ENCODE assay signal across 8 mouse cellular contexts in genomic region chr8:84203975-84204772, GRCm38 (mm10). TPM values are rescaled to one million over a fixed set of nuclear protein-coding genes. Genes with fewer than 3 reads are reported as not detected.
DNase-seq lines count a peak whose midpoint lies in the region; ATAC-seq and TF ChIP-seq lines count a peak whose summit lies in the region.

No protein-coding gene starts in this region.

- no peaks in the 10 kb centered on the region for H3K9me3 ChIP-seq in embryonic facial prominence, embryonic 14.5 days (ENCODE audit: control insufficient read depth, low read length)
- no peaks in the 10 kb centered on the region for H3K9me3 ChIP-seq in heart, postnatal 0 days (replicated peaks; ENCODE audit: control insufficient read depth, low read length)
- H3K9me3 ChIP-seq in stomach, postnatal 0 days (ENCODE audit: control insufficient read depth, low read length) = no peaks in the 10 kb centered on the region

- WGBS in embryonic facial prominence, embryonic 14.5 days = 49% methylated on average over 13 of the region's 13 CpGs
- WGBS in heart, postnatal 0 days = 37% methylated on average over 13 of the region's 13 CpGs
- 43% methylated on average over 13 of the region's 13 CpGs for WGBS in stomach, postnatal 0 days

- no peaks in the 10 kb centered on the region for H3K27me3 ChIP-seq in embryonic facial prominence, embryonic 14.5 days (replicated peaks; ENCODE audit: control insufficient read depth, insufficient read depth, low read length)
- no peaks in the 10 kb centered on the region for H3K27me3 ChIP-seq in heart, postnatal 0 days (ENCODE audit: control insufficient read depth, insufficient read depth, low read length)
- H3K27me3 ChIP-seq in stomach, postnatal 0 days (ENCODE audit: control insufficient read depth, insufficient read depth, low read length) = no peaks in the 10 kb centered on the region

- peak; percentile 46 for TF ChIP-seq CTCF in heart, postnatal 0 days (IDR thresholded peaks at IDR 0.05; ENCODE audit: low read depth)
- peak; percentile 67 for TF ChIP-seq CTCF in stomach, postnatal 0 days (IDR thresholded peaks at IDR 0.05; ENCODE audit: low read depth)

- peaks cover 37% of the 10 kb centered on the region for H3K36me3 ChIP-seq in embryonic facial prominence, embryonic 14.5 days (ENCODE audit: control insufficient read depth, insufficient read depth, low read length)
- peaks cover 41% of the 10 kb centered on the region for H3K36me3 ChIP-seq in heart, postnatal 0 days (replicated peaks; ENCODE audit: control insufficient read depth, insufficient read depth, low read length)
- peaks cover 17% of the 10 kb centered on the region for H3K36me3 ChIP-seq in stomach, postnatal 0 days (ENCODE audit: control insufficient read depth, insufficient read depth, low read length)

- peak overlapping the region; percentile 89 for H3K4me2 ChIP-seq in embryonic facial prominence, embryonic 14.5 days (ENCODE audit: low read depth, low read length)
- H3K4me2 ChIP-seq in heart, postnatal 0 days (ENCODE audit: low read depth, low read length) = peak overlapping the region; percentile 85
- H3K4me2 ChIP-seq in stomach, postnatal 0 days (replicated peaks; ENCODE audit: low read depth) = peak overlapping the region; percentile 92

- H3K27ac ChIP-seq in embryonic facial prominence, embryonic 14.5 days (replicated peaks; ENCODE audit: low read depth, low read length) = peak overlapping the region; percentile 99
- peak overlapping the region; percentile 99 for H3K27ac ChIP-seq in heart, postnatal 0 days (ENCODE audit: low read depth)
- peak overlapping the region; percentile 99 for H3K27ac ChIP-seq in stomach, postnatal 0 days (replicated peaks)

- peak overlapping the region; percentile 76 for H3K4me3 ChIP-seq in embryonic facial prominence, embryonic 14.5 days (ENCODE audit: low read depth, low read length)
- H3K4me3 ChIP-seq in heart, postnatal 0 days (ENCODE audit: low read depth, low read length) = peak overlapping the region; percentile 79
- H3K4me3 ChIP-seq in stomach, postnatal 0 days (ENCODE audit: low read depth, low read length) = peak overlapping the region; percentile 72

- H3K9ac ChIP-seq in embryonic facial prominence, embryonic 14.5 days (ENCODE audit: low read depth, low read length) = peak overlapping the region; percentile 94
- H3K9ac ChIP-seq in heart, postnatal 0 days (replicated peaks; ENCODE audit: low read depth, low read length) = peak overlapping the region; percentile 90
- peak overlapping the region; percentile 93 for H3K9ac ChIP-seq in stomach, postnatal 0 days (ENCODE audit: low read length)

- TF ChIP-seq EP300 in heart, postnatal 0 days (IDR thresholded peaks at IDR 0.05; ENCODE audit: low read depth) = peak; percentile 96
- TF ChIP-seq EP300 in stomach, postnatal 0 days (optimal IDR thresholded peaks at IDR 0.05) = no peak

- ATAC-seq in embryonic facial prominence, embryonic 14.5 days (ENCODE audit: low read depth) = no peak
- ATAC-seq in heart, postnatal 0 days (ENCODE audit: insufficient read depth, low read depth) = peak; percentile 52
- peak; percentile 43 for ATAC-seq in megakaryocyte, adult 5-6 weeks (ENCODE audit: poor library complexity, severe bottlenecking)
- peak; percentile 31; the same call in 1 of the 2 replicates for ATAC-seq in stomach, postnatal 0 days (ENCODE audit: low FRiP score, low TSS enrichment)

- peak; percentile 48 for DNase-seq in thymus, postnatal 0 days (ENCODE audit: low spot score)
- DNase-seq in thymus, adult 18-20 months = no peak
- DNase-seq in embryonic facial prominence, embryonic 14.5 days (ENCODE audit: low spot score) = no peak
- DNase-seq in heart, postnatal 0 days (ENCODE audit: low spot score) = peak; percentile 85
- peak; percentile 85 for DNase-seq in kidney, postnatal 14 days
- DNase-seq in stomach, postnatal 0 days (ENCODE audit: low spot score) = peak; percentile 66
- DNase-seq in left cerebral cortex, adult 9 months (ENCODE audit: low spot score in 2 of 2) = no peak

- peaks cover 46% of the 10 kb centered on the region for H3K4me1 ChIP-seq in embryonic facial prominence, embryonic 14.5 days (ENCODE audit: control insufficient read depth, insufficient read depth, low read length)
- peaks cover 45% of the 10 kb centered on the region for H3K4me1 ChIP-seq in heart, postnatal 0 days (ENCODE audit: control insufficient read depth, insufficient read depth)
- H3K4me1 ChIP-seq in stomach, postnatal 0 days (replicated peaks; ENCODE audit: control insufficient read depth, insufficient read depth) = peaks cover 16% of the 10 kb centered on the region

RNA-seq across cellular contexts. Expression of gene Nanos3, which starts 19.2 kb away (rescaled TPM):
- 5.3 and 6.2 TPM in 2 replicates for polyA plus RNA-seq in thymus, postnatal 0 days (2015; fragmentation: Nextera tagmentation; extraction: Ambion mirVana)
- 3.0 and 4.5 TPM in 2 replicates for polyA plus RNA-seq in embryonic facial prominence, embryonic 14.5 days (2014; fragmentation: Nextera tagmentation; extraction: Ambion mirVana)
- 1.4 TPM in 1 of 2 replicates, not detected in the other for total RNA-seq in heart, postnatal 0 days (2014; rRNA removed; ENCODE audit: low replicate concordance)
- polyA plus RNA-seq in heart, postnatal 0 days (2015; fragmentation: Nextera tagmentation; extraction: Ambion mirVana) = 4.6 and 6.0 TPM in 2 replicates
- total RNA-seq in megakaryocyte, adult 5-6 weeks (2015) = not detected in 2 replicates
- not detected in 2 replicates for total RNA-seq in megakaryocyte, adult 5-6 weeks (2017)
- 2.0 and 4.4 TPM in 2 replicates for polyA plus RNA-seq in stomach, postnatal 0 days (2015; fragmentation: Nextera tagmentation; extraction: Ambion mirVana)

RNA-seq across cellular contexts. Expression of gene Zswim4, which starts 32.7 kb away (rescaled TPM):
- polyA plus RNA-seq in thymus, postnatal 0 days (2015; fragmentation: Nextera tagmentation; extraction: Ambion mirVana) = 12.7 and 13.2 TPM in 2 replicates
- polyA plus RNA-seq in embryonic facial prominence, embryonic 14.5 days (2014; fragmentation: Nextera tagmentation; extraction: Ambion mirVana) = 11.0 and 12.4 TPM in 2 replicates
- 23.8 and 31.4 TPM in 2 replicates for total RNA-seq in heart, postnatal 0 days (2014; rRNA removed; ENCODE audit: low replicate concordance)
- polyA plus RNA-seq in heart, postnatal 0 days (2015; fragmentation: Nextera tagmentation; extraction: Ambion mirVana) = 4.6 and 5.8 TPM in 2 replicates
- total RNA-seq in megakaryocyte, adult 5-6 weeks (2015) = 6.2 and 6.5 TPM in 2 replicates
- 8.9 and 9.4 TPM in 2 replicates for total RNA-seq in megakaryocyte, adult 5-6 weeks (2017)
- 8.0 and 9.7 TPM in 2 replicates for polyA plus RNA-seq in stomach, postnatal 0 days (2015; fragmentation: Nextera tagmentation; extraction: Ambion mirVana)

RNA-seq across cellular contexts. Expression of gene D8Ertd738e, which starts 45.3 kb away (rescaled TPM):
- 403 and 424 TPM in 2 replicates for polyA plus RNA-seq in thymus, postnatal 0 days (2015; fragmentation: Nextera tagmentation; extraction: Ambion mirVana)
- polyA plus RNA-seq in embryonic facial prominence, embryonic 14.5 days (2014; fragmentation: Nextera tagmentation; extraction: Ambion mirVana) = 371 and 387 TPM in 2 replicates
- total RNA-seq in heart, postnatal 0 days (2014; rRNA removed; ENCODE audit: low replicate concordance) = 90.3 and 93.2 TPM in 2 replicates
- 382 and 414 TPM in 2 replicates for polyA plus RNA-seq in heart, postnatal 0 days (2015; fragmentation: Nextera tagmentation; extraction: Ambion mirVana)
- 169 and 188 TPM in 2 replicates for total RNA-seq in megakaryocyte, adult 5-6 weeks (2015)
- total RNA-seq in megakaryocyte, adult 5-6 weeks (2017) = 99.7 and 113 TPM in 2 replicates
- polyA plus RNA-seq in stomach, postnatal 0 days (2015; fragmentation: Nextera tagmentation; extraction: Ambion mirVana) = 299 and 309 TPM in 2 replicates

RNA-seq across cellular contexts. Expression of gene Mri1, which starts 53.0 kb away (rescaled TPM):
- 80.0 and 85.4 TPM in 2 replicates for polyA plus RNA-seq in thymus, postnatal 0 days (2015; fragmentation: Nextera tagmentation; extraction: Ambion mirVana)
- polyA plus RNA-seq in embryonic facial prominence, embryonic 14.5 days (2014; fragmentation: Nextera tagmentation; extraction: Ambion mirVana) = 50.3 and 56.7 TPM in 2 replicates
- total RNA-seq in heart, postnatal 0 days (2014; rRNA removed; ENCODE audit: low replicate concordance) = 25.8 and 74.7 TPM in 2 replicates
- 37.3 and 39.2 TPM in 2 replicates for polyA plus RNA-seq in heart, postnatal 0 days (2015; fragmentation: Nextera tagmentation; extraction: Ambion mirVana)
- total RNA-seq in megakaryocyte, adult 5-6 weeks (2015) = 11.6 and 13.5 TPM in 2 replicates
- total RNA-seq in megakaryocyte, adult 5-6 weeks (2017) = 4.0 and 4.9 TPM in 2 replicates
- polyA plus RNA-seq in stomach, postnatal 0 days (2015; fragmentation: Nextera tagmentation; extraction: Ambion mirVana) = 61.7 and 62.7 TPM in 2 replicates

RNA-seq across cellular contexts. Expression of gene 4930432K21Rik, which starts 56.3 kb away (rescaled TPM):
- polyA plus RNA-seq in thymus, postnatal 0 days (2015; fragmentation: Nextera tagmentation; extraction: Ambion mirVana) = 1.3 and 1.4 TPM in 2 replicates
- 0.77 and 1.0 TPM in 2 replicates for polyA plus RNA-seq in embryonic facial prominence, embryonic 14.5 days (2014; fragmentation: Nextera tagmentation; extraction: Ambion mirVana)
- total RNA-seq in heart, postnatal 0 days (2014; rRNA removed; ENCODE audit: low replicate concordance) = 0.43 TPM in 1 of 2 replicates, not detected in the other
- 0.34 and 0.48 TPM in 2 replicates for polyA plus RNA-seq in heart, postnatal 0 days (2015; fragmentation: Nextera tagmentation; extraction: Ambion mirVana)
- total RNA-seq in megakaryocyte, adult 5-6 weeks (2015) = 0.07 and 0.09 TPM in 2 replicates
- 0.37 and 1.8 TPM in 2 replicates for total RNA-seq in megakaryocyte, adult 5-6 weeks (2017)
- 0.28 and 0.40 TPM in 2 replicates for polyA plus RNA-seq in stomach, postnatal 0 days (2015; fragmentation: Nextera tagmentation; extraction: Ambion mirVana)

Comparison
In these comparisons a context has a peak if more than half of its experiments do, and no peak if none do; other contexts are left out.
1. DNase-seq: peak in thymus, postnatal 0 days (single experiment), heart, postnatal 0 days (single experiment), kidney, postnatal 14 days (single experiment) and stomach, postnatal 0 days (single experiment); none in thymus, adult 18-20 months (0 of 2), embryonic facial prominence, embryonic 14.5 days (single experiment) and left cerebral cortex, adult 9 months (0 of 2).
2. Peak in every context shown above with its lines, with median percentiles within 50 percentile points of each other: H3K27ac ChIP-seq, H3K4me2 ChIP-seq, H3K4me3 ChIP-seq and H3K9ac ChIP-seq.